Mouse (Mus musculus) right cerebral cortex, postnatal 14 days (tissue): ENCODE data around the gene Ptprk.

Source experiments
- DNase-seq: peaks from one replicate; pipeline ENCODE4 v3.0.0; 2022

The Ptprk gene

DNA sequence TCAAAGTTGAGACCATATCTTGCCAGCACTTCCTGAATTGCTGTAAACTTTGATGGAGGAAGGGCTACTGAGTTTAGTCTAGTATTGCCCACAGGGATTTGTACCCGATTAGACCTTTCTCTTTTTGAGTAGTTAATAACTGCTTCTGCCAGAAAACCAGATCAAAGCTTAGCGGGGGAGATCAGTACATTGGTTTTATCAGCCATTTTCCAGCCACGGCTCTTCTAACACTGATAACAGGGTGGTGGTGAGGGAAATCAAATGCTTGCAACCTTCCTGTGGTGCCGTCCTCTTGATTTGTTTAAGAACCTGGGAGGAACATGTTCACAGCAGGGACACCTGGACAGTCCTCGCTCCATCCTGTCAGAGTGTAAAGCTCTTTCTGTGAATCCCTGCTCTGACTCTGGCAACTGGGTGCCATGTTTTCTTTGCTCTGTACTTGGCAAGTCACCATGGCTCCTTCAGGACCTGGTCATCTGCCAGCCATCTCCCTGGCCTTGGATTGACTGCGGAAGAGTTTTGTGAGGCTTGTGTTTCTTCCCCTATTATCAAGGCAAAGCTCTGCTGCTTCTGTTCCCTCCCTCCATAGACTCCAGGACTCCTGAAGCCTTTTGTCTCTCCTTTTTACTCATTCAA, 231.9 kb downstream of the Ptprk start:
- DNase-seq: no peak

GRCm38 (mm10) chr10:28311369-28311768, 236.7 kb downstream of the Ptprk start:
- DNase-seq: no peak

GRCm38 (mm10) chr10:28322995-28323394, 248.4 kb downstream of the Ptprk start:
- DNase-seq: no peak

GRCm38 (mm10) chr10:28335232-28335631, 260.6 kb downstream of the Ptprk start:
- DNase-seq: no peak

DNA sequence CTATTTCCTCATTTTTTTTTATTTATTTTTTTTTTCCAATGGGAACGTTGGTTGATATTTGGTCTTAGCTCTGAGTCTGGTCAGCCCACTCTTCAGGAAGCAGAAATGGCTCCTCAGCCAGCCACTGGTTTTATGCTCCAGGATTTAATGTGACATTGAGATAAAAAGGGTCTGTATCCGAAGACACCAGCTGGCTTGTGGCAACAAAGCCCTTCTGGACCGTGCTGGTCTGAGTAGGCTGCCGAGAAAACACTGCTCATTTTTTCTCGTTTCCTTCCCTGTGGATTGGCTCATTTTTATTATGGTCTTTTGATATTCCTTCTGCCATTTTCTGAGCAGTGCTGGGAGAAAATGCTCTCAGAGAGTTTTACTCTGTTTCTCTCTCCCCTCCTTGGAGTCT, 263.9 kb downstream of the Ptprk start:
- DNase-seq: no peak

DNA sequence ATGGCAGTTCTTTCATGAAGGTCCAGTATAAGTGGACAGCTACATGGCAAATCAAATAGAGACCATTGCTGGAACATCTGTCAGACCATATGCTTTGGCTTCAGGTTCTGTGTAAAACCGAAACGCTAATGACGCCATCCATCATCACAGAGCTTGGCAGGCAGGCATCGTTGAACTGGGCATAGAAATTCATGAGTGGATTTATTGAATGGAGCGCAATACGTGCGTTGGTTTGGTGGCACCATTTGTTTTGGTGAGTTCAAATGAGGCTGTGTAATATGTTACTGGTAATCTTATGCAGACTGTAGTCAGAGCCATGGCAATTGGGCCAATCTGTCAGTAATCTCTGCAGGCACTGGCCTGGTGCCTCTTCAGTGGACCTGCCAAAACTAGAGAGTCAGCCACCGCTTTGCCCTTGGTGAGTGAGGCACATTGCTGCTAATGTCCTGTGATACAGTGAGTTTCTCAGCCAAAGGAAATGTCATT, 270.6 kb downstream of the Ptprk start:
- no peak for DNase-seq

GRCm38 (mm10) chr10:28365291-28365690, 290.7 kb downstream of the Ptprk start:
- DNase-seq: no peak

DNA sequence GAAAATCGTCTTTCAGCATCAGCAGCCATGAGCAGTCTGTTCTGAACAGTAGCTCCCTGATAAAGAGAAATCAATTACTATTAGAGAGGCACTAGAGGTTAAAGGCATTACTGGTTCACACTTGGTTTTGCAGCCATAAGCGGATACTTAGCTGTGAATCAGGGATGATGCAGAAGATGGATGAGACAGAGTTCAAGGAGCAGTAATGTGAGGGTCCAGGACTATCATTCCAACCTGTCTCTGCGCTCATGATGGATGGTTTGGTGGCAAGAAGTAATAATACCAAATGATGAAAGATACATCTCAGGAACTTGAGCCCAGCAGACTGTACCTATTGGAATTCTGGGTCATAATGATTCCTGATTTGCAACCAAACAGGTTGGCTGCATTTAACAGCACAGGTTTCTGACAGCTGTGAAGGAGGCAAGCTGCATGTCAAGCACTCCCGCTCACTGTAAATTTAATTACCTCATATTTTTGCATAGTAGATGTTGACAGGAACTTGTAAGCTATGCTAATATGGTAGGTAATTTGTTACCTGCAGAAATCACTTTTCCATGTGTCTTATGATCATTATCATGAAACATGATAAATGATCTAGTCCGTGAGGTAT, 291.6 kb downstream of the Ptprk start:
- no peak for DNase-seq

- no peak for DNase-seq
These were observed 295.2 kb downstream of the Ptprk start for GRCm38 (mm10) chr10:28369808-28370207.

DNA sequence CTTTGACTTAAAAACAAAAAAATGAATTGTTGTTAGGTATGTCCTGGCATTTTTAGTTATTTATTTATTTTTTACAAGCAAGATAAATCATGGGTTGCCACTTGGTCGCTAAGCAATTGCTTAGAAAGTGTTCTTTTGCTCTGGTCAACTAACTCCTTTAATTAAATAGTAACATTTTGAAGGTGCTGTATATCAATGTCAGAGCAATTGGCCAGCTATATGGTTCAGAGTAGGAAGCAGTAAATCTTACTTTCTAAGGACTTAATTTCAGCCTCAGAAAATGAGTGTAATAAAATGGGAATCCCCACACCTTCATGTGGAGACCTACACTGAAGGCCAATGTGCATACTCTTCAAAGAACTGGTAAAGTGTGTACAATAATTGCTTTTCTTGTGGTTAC, 300.3 kb downstream of the Ptprk start:
- DNase-seq: no peak

GRCm38 (mm10) chr10:28379752-28380488, 305.3 kb downstream of the Ptprk start:
- no peak for DNase-seq

GRCm38 (mm10) chr10:28387563-28388222, 313.1 kb downstream of the Ptprk start:
- DNase-seq: no peak

DNA sequence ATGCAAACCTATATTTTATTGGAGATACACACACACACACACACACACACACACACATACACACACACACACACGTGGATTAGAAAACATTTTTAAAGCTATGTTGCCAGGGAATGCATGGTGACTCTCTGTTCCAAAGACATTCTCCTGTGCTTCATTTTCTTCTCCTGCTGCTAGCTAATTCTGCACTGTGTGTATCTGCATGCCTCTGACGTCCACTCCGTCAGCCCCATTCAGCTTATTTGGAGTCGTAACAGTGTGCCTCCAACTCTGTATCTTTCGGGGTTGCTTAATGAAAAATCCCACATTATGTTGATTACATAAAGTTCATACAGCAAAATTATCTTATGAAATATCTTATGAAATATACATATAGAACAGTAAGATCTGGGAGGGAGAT, 316.5 kb downstream of the Ptprk start:
- no peak for DNase-seq

GRCm38 (mm10) chr10:28395610-28396519, 321.2 kb downstream of the Ptprk start:
- no peak for DNase-seq

DNA sequence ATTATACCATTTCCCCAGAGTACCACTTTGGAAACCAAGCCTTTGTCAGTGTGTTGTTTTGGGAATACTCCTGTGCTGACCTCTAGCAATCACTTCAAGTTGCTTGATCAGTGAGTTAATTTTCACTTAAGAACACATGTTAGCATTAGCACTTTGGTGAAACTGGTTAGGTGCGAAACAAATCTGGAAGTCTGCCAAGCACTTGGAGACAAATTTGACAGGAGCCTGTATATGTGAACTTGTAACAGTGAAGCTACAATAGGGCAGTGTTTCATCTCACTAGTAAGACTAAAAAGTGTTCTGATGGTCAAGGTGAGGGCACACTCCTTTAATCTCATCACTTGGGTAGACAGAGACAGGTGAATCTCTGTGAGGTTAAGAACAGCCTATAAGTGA, 321.9 kb downstream of the Ptprk start:
- no peak for DNase-seq

DNA sequence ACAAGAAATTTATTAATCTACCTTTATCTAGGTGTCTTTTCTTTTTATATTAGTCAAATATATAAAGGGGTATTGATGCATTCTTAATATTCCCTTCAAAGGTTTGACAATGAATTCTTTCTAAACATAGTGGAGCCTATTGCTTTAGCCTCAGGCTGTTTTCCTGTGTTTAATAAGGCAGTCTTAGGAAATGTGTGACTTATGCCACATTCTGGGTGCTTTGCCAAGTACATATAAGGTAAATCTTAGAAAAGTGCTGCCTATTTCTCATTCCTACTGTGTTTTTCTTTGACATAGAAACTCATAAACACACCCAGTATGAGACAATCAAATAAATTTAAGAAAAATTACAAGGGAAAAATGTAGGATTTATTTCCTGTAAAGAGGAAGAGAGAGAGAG, 327.2 kb downstream of the Ptprk start:
- DNase-seq: no peak

GRCm38 (mm10) chr10:28408980-28409379, 334.4 kb downstream of the Ptprk start:
- DNase-seq: no peak

DNA sequence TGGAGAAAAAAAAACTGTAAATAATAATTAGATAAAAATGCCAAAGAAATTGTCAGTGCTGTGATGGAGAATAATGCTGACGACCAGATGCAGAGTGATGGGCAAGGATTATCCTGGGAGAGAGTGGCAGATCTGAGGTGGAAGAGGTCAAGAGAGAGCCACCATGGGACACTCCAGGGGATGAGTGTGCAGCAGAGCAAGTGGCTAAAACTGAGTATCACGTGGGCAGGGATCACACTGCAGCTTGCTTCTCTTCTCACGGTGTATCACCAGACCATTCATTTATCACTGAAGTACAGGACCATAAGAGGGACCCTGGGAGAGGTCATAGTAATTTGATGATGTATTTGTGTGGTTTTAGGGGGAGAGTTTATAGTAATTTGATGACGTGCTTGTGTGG, 340.2 kb downstream of the Ptprk start:
- DNase-seq: no peak

DNA sequence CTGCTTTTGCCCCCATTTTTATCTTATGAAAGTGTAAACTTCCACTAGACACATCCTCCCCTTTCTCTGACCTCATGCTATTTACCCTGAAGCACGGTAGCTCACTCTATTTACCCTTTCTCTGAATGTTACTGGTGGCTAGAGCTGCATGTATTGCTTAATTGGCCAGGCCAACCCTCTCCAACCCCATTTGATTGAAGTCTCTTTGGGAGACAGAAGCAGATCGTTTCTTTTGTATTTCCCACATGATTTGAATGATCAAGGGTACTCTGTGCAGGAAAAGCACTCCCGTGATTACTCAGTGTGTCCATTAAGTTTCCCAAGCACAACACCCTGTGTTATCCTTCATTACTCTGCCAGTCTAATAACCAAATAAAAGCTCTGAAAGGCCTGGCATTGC, 348.0 kb downstream of the Ptprk start:
- DNase-seq: no peak

DNA sequence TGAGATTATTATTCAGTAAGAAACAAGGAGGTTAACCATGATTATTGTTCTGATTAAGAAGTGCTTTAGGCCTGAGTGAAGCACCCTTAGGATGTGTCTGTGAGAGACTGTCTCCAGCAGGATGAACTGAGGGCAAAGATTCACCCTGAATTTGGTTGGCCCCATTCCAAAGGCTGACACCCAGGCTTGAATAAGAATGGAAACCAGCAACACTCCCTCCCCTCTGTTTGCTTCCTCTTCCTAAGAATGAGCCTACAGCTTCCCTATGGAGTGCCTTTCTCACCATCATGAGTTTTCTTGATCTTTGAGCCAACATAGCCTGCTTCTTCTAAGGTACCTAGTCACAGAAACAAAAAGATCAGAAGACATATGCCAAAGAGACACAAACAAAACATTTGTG, 350.8 kb downstream of the Ptprk start:
- DNase-seq: no peak

DNA sequence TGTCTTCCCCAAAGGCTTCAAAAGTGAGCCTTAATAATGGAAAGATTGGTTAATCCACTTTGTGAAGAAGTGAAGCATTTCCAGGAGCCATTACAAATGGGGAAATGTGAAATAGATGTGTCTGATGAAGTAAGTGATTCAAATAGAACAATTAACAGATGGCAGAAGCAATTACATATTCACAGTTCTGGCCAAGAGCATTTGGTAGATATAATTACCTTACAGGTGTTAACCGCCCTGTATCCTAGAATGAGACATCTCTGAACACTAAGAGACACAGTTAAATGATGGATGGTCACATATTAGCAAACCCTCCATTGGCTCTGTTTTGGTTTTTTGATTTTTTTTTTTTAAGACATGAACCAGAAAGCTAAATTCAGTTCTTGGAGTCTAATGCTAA, 361.5 kb downstream of the Ptprk start:
- no peak for DNase-seq

- no peak for DNase-seq
These were observed 375.2 kb downstream of the Ptprk start for GRCm38 (mm10) chr10:28449853-28450252.

DNA sequence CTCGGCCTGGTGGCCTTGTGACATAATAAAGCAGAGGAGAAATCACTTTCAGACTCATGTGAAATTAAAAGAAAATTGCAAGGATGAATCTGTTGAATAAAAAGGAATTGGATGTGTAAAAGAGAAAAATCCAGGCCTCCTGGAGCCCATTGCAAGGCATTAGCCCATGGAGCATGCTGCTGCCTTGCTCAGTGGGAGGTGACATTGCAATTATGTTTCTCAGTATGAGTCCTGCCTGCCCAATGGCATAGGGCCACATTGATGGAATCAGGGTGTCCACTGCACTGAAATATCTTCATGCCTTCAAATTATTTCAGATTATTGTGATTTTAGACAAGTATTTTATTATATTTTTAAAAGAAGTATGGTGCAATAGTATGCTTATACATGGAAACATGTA, 376.0 kb downstream of the Ptprk start:
- DNase-seq: no peak
